In the genomic region with DNA sequence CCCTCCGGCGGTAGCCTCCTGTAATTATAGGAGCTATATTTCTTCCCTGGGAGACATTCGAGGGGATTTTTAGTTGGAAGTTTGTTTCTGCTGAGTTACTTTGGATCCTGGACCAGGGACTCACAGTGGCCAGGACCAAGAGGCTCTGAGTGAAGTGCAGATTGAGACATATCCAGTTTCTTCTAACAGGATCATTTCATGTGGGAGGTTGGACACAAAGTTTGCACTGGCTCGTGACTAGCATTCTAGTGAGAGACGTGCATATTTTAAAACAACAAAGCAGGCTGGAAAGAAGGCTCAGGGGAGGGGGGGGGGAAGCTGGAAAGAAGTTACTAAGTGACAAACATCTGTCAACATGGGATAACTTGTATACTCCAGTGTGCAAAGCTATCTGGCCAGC, we compare ENCODE assay signal across 13 mouse cellular contexts. TPM values are rescaled to one million over a fixed set of nuclear protein-coding genes. Genes with fewer than 3 reads are reported as not detected.
DNase-seq lines count a peak whose midpoint lies in the region; ATAC-seq and TF ChIP-seq lines count a peak whose summit lies in the region.
"Had no signal": no experiment of that assay in that cellular context is flagged by ENCODE, and none has a peak within 500 bp of the region (broad histone marks: within the 10 kb centered on the region; RNA-seq: fewer than 3 reads in every experiment).

No protein-coding gene starts in this region.

- H3K4me1 ChIP-seq in hindbrain, embryonic 11.5 days (replicated peaks; ENCODE audit: control insufficient read depth, insufficient read depth, low read length) = peaks cover 7% of the 10 kb centered on the region; the same call in 1 of the 2 replicates
- H3K4me1 ChIP-seq in midbrain, embryonic 16.5 days (ENCODE audit: control insufficient read depth, insufficient read depth, low read length) = peaks cover 20% of the 10 kb centered on the region
- H3K4me1 ChIP-seq: liver, embryonic 13.5 days had no signal

- H3K36me3 ChIP-seq in hindbrain, embryonic 11.5 days (ENCODE audit: control insufficient read depth, insufficient read depth, low read length) = no peaks in the 10 kb centered on the region
- no peaks in the 10 kb centered on the region for H3K36me3 ChIP-seq in midbrain, embryonic 16.5 days (ENCODE audit: control insufficient read depth, insufficient read depth, low read length)
- H3K36me3 ChIP-seq: liver, embryonic 13.5 days had no signal

- 1% methylated on average over 5 of the region's 5 CpGs for WGBS in hindbrain, embryonic 11.5 days
- 8% methylated on average over 5 of the region's 5 CpGs for WGBS in midbrain, embryonic 16.5 days

- ATAC-seq in hindbrain, embryonic 11.5 days (ENCODE audit: low FRiP score) = 0 out of 2 replicates have a peak, but pooled peaks have one; percentile 3
- no peak for ATAC-seq in midbrain, embryonic 16.5 days
- ATAC-seq in megakaryocyte-erythroid progenitor cell, adult 5-6 weeks (replicated peaks; ENCODE audit: low FRiP score, low TSS enrichment, poor library complexity, severe bottlenecking) = no peak

- no peaks in the 10 kb centered on the region for H3K9me3 ChIP-seq in hindbrain, embryonic 11.5 days (ENCODE audit: control insufficient read depth, low read length)
- no peaks in the 10 kb centered on the region for H3K9me3 ChIP-seq in midbrain, embryonic 16.5 days (replicated peaks; ENCODE audit: control insufficient read depth, low read length, poor library complexity, severe bottlenecking)
- H3K9me3 ChIP-seq: liver, embryonic 13.5 days had no signal

- H3K9ac ChIP-seq in hindbrain, embryonic 11.5 days (ENCODE audit: low read depth, low read length) = peak overlapping the region; percentile 56
- H3K9ac ChIP-seq in midbrain, embryonic 16.5 days (ENCODE audit: low read depth, low read length) = no peak overlapping the region
- H3K9ac ChIP-seq: liver, embryonic 13.5 days had no signal

- peak overlapping the region; percentile 34; the same call in 1 of the 2 replicates for H3K4me3 ChIP-seq in layer of hippocampus, adult 2 months
- peak overlapping the region; percentile 38 for H3K4me3 ChIP-seq in hindbrain, embryonic 11.5 days (ENCODE audit: low read depth, low read length)
- no peak overlapping the region for H3K4me3 ChIP-seq in midbrain, embryonic 16.5 days (ENCODE audit: low read depth, low read length)
- H3K4me3 ChIP-seq: liver, embryonic 13.5 days had no signal

- H3K4me2 ChIP-seq in hindbrain, embryonic 11.5 days (replicated peaks; ENCODE audit: low read depth, low read length) = peak overlapping the region; percentile 74
- H3K4me2 ChIP-seq in midbrain, embryonic 16.5 days (ENCODE audit: low read length) = peak overlapping the region; percentile 71; the same call in 1 of the 2 replicates
- H3K4me2 ChIP-seq: liver, embryonic 13.5 days had no signal

- TF ChIP-seq CTCF in layer of hippocampus, adult 2 months (conservative IDR thresholded peaks at IDR 0.05) = no peak

- DNase-seq in layer of hippocampus, adult 2 months (ENCODE audit: low spot score in 2 of 2) = no peak
- no peak for DNase-seq in layer of hippocampus, adult 8-10 months (ENCODE audit: low spot score in 2 of 2)
- peak; percentile 60 for DNase-seq in hindbrain, embryonic 11.5 days (ENCODE audit: low spot score)
- DNase-seq in cerebellum, adult 9-10 months = no peak
- no peak for DNase-seq in heart, postnatal 4 days
- no peak for DNase-seq in kidney, adult 9 months
- DNase-seq: gastrocnemius, postnatal 14 days; kidney, adult 8-10 months; liver, embryonic 13.5 days; lung, postnatal 4 days had no signal

- H3K27ac ChIP-seq in layer of hippocampus, adult 2 months = peak overlapping the region; percentile 94
- H3K27ac ChIP-seq in hindbrain, embryonic 11.5 days (ENCODE audit: low read depth, low read length) = peak overlapping the region; percentile 89
- peak overlapping the region; percentile 82 for H3K27ac ChIP-seq in midbrain, embryonic 16.5 days (ENCODE audit: low read length)
- H3K27ac ChIP-seq: liver, embryonic 13.5 days had no signal

- no peaks in the 10 kb centered on the region for H3K27me3 ChIP-seq in hindbrain, embryonic 11.5 days (ENCODE audit: control insufficient read depth, insufficient read depth, low read length)
- peaks cover 15% of the 10 kb centered on the region for H3K27me3 ChIP-seq in midbrain, embryonic 16.5 days (ENCODE audit: control insufficient read depth, insufficient read depth, low read depth, low read length)

RNA-seq across cellular contexts. Expression of a gene that starts 16.6 kb away (rescaled TPM):
- total RNA-seq in layer of hippocampus, adult 2 months (2021) = 10 to 100 TPM; 89.4 to 98.1 TPM
- total RNA-seq in layer of hippocampus, adult 8-10 months (2022) = 10 to 100 TPM; 75.7 to 85.1 (median 81.4) TPM
- 82.8 and 97.2 TPM in 2 replicates for polyA plus RNA-seq in hindbrain, embryonic 11.5 days (2014; fragmentation: Nextera tagmentation; extraction: Ambion mirVana)
- 46.0 and 64.0 TPM in 2 replicates for polyA plus RNA-seq in midbrain, embryonic 16.5 days (2015; fragmentation: Nextera tagmentation; extraction: Ambion mirVana)
- not detected in 2 replicates for total RNA-seq in megakaryocyte-erythroid progenitor cell, adult 5-6 weeks (2014; fragmentation: Nextera tagmentation)
- total RNA-seq in megakaryocyte-erythroid progenitor cell, adult 5-6 weeks (2017) = not detected in 2 replicates
- 1 to 10 TPM; 4.6 to 4.8 TPM for total RNA-seq in heart, postnatal 4 days (2021)
- total RNA-seq: neutrophil, adult 5-6 weeks had no signal

Comparison
In these comparisons a context has a peak if more than half of its experiments do, and no peak if none do; other contexts are left out.
1. RNA of a gene that starts 16.6 kb away (total RNA-seq): 89.4 to 98.1 TPM in layer of hippocampus, adult 2 months and 75.7 to 85.1 TPM in layer of hippocampus, adult 8-10 months; 4.6 to 4.8 TPM in heart, postnatal 4 days and not detected in megakaryocyte-erythroid progenitor cell, adult 5-6 weeks; every median in the first group is over 10 times any median in the second.
2. Peak in every context shown above with its lines, with median percentiles within 50 percentile points of each other: H3K27ac ChIP-seq.